Mouse (Mus musculus) liver, postnatal 0 days (tissue): ENCODE measurements around the gene Cplx2.

ENCODE experiments used
- CTCF ChIP-seq: sonication (generic); IDR thresholded peaks from 2 replicates; pipeline ENCODE4 v1.5.1; 2016; ENCODE audit warnings: antibody characterized with exemption, low read depth
- EP300 ChIP-seq: IDR thresholded peaks from 2 replicates; pipeline ENCODE4 v1.6.1; 2016; ENCODE audit warnings: antibody characterized with exemption, low read depth, mild to moderate bottlenecking

DNA sequence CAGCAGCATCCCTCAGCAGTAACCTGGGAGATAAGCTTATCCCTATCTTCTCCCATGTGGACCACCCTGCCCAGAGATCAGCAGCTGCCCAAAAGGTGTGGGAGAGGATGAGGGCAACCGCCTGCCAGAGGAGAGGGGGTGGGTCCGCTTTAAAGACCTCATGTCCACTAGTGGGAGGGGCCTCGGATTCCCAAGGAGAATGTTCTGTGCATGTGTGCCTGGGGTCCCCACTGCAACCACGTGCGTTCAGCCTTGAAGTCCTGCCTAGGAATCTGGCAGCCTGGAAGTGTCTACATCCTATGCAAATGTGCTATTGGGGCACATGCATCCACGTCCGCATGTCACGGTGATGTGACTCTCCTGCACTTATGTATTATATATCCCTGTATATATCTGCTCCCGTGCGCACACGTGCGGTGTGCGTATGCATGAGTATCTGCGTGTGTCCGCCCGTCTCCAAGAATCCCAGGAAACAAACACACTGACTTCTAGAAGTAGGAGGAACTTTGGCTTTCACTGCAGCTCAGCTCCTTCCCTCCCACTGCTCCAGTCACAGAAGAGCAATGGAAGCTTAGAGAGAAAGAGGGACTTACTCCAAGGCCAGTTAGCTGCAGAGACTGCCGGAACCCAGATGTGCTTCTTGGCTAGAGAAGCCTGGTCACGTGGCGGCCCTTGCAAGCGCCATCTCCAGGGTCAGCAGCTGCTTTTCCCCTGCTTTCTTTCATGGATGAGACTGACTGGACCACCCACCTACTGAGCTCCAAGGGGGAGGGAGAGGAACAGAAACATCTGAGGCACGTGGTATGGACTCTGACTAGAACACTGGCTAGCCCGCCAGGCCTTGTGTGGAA lies 39.1 kb upstream of the Cplx2 start:
- TF ChIP-seq CTCF (no peak), EP300 (no peak)
